Mouse (Mus musculus): ENCODE data around the gene Clasp1. TPM values are rescaled to one million over a fixed set of nuclear protein-coding genes. Genes with fewer than 3 reads are reported as not detected.
"Not testable (repeated sequence)": the region's sequence is repeated elsewhere in the genome, so short reads cannot be mapped to it uniquely, and the experiment has no call there.

The Clasp1 gene
- total and polyA plus RNA-seq, 3 experiments: 32.0 to 53.2 (median 42.2) TPM

GRCm38 (mm10) chr1:118613631-118614183, 224.8 kb downstream of the Clasp1 start:
- H3K36me3 ChIP-seq (replicated peaks in 1 of 2; ENCODE audit: control insufficient read depth in 1 of 2, insufficient read depth in 1 of 2, low read length in 1 of 2): peaks cover 10 to 22% of the 10 kb centered on the region in 2 experiments
- no peak overlapping the region for H3K27ac ChIP-seq (ENCODE audit: insufficient read depth, low read depth)
- no peak overlapping the region for H3K4me2 ChIP-seq (ENCODE audit: insufficient read depth, low read depth, poor library complexity, severe bottlenecking)
- TF ChIP-seq ZKSCAN1 (IDR thresholded peaks at IDR 0.05; ENCODE audit: borderline replicate concordance, low read depth, low read length) (no peak), ZMIZ1 (IDR thresholded peaks at IDR 0.05; ENCODE audit: low read depth, low read length) (no peak), SMC3 (IDR thresholded peaks at IDR 0.05; ENCODE audit: low read depth, low read length) (no peak), SIN3A (IDR thresholded peaks at IDR 0.05; ENCODE audit: low read length) (no peak), POLR2AphosphoS2 (IDR thresholded peaks at IDR 0.05; ENCODE audit: low read depth, low read length) (no peak), MAX (IDR thresholded peaks at IDR 0.05; ENCODE audit: low read length) (no peak), ZNF384 (IDR thresholded peaks at IDR 0.05; ENCODE audit: low read depth, low read length) (no peak), E2F4 (IDR thresholded peaks at IDR 0.05; ENCODE audit: insufficient replicate concordance, low read depth, low read length) (no peak), USF2 (conservative IDR thresholded peaks at IDR 0.05; ENCODE audit: low read depth, low read length) (no peak), EP300 (IDR thresholded peaks at IDR 0.05; ENCODE audit: low read length) (no peak), USF1 (IDR thresholded peaks at IDR 0.05; ENCODE audit: low read depth, low read length) (no peak), JUN (IDR thresholded peaks at IDR 0.05; ENCODE audit: insufficient read depth, low read depth, low read length) (no peak), PAX5 (IDR thresholded peaks at IDR 0.05; ENCODE audit: low read length) (no peak), MEF2A (IDR thresholded peaks at IDR 0.05; ENCODE audit: borderline replicate concordance, low read depth, low read length) (no peak), NELFE (IDR thresholded peaks at IDR 0.05; ENCODE audit: low read depth, low read length) (no peak), NRF1 (IDR thresholded peaks at IDR 0.05; ENCODE audit: low read depth, low read length) (no peak), TBP (conservative IDR thresholded peaks at IDR 0.05; ENCODE audit: low read depth, low read length) (no peak)
- dilution Hi-C loops (cut with MboI; ENCODE audit: extremely low pct_ligation_motif_present, extremely low pct_unique_long_range_greater_than_20kb, low sequenced_read_pairs) (no loop called here), in situ Hi-C loops (cut with MboI; ENCODE audit: low pct_ligation_motif_present, low pct_unique_long_range_greater_than_20kb, low sequenced_read_pairs) (no loop called here)
- DNase-seq (ENCODE audit: extremely low read depth): no peak
- no peak overlapping the region for H3K9ac ChIP-seq (ENCODE audit: insufficient read depth, low read depth)
- peaks cover under 1% of the 10 kb centered on the region for H3K27me3 ChIP-seq (replicated peaks)
- H3K4me3 ChIP-seq (replicated peaks in 1 of 3; ENCODE audit: low read depth in 2 of 3, low read length in 2 of 3, poor library complexity in 1 of 3): no peak overlapping the region
- H3K9me3 ChIP-seq (replicated peaks; ENCODE audit: low read length): no peaks in the 10 kb centered on the region
- H3K79me2 ChIP-seq (replicated peaks; ENCODE audit: control insufficient read depth, extremely low read depth, insufficient read depth, poor library complexity, severe bottlenecking): no peaks in the 10 kb centered on the region
- H3K4me1 ChIP-seq (ENCODE audit: control insufficient read depth in 1 of 2, insufficient read depth in 2 of 2): no peaks in the 10 kb centered on the region

GRCm38 (mm10) chr1:118621055-118621454, 232.2 kb downstream of the Clasp1 start:
- dilution Hi-C loops (cut with MboI; ENCODE audit: extremely low pct_ligation_motif_present, extremely low pct_unique_long_range_greater_than_20kb, low sequenced_read_pairs); H3K9ac ChIP-seq (ENCODE audit: insufficient read depth, low read depth); H3K9me3 ChIP-seq (replicated peaks; ENCODE audit: low read length); H3K27ac ChIP-seq (ENCODE audit: insufficient read depth, low read depth); H3K4me2 ChIP-seq (ENCODE audit: insufficient read depth, low read depth, poor library complexity, severe bottlenecking); in situ Hi-C loops (cut with MboI; ENCODE audit: low pct_ligation_motif_present, low pct_unique_long_range_greater_than_20kb, low sequenced_read_pairs); H3K36me3 ChIP-seq (replicated peaks in 1 of 2; ENCODE audit: control insufficient read depth in 1 of 2, insufficient read depth in 1 of 2, low read length in 1 of 2); H3K79me2 ChIP-seq (replicated peaks; ENCODE audit: control insufficient read depth, extremely low read depth, insufficient read depth, poor library complexity, severe bottlenecking); H3K4me1 ChIP-seq (ENCODE audit: control insufficient read depth in 1 of 2, insufficient read depth in 2 of 2); DNase-seq (ENCODE audit: extremely low read depth); H3K4me3 ChIP-seq (replicated peaks in 1 of 3; ENCODE audit: low read depth in 2 of 3, low read length in 2 of 3, poor library complexity in 1 of 3): not testable (repeated sequence)
- H3K27me3 ChIP-seq (replicated peaks): peaks cover 13% of the 10 kb centered on the region
- peak; percentile 98 for TF ChIP-seq MAFK (IDR thresholded peaks at IDR 0.05; ENCODE audit: insufficient replicate concordance, low read length)
